Comparison of ENCODE assay signal across 9 mouse cellular contexts in genomic region chr2:146633329-146634070, GRCm38 (mm10).
DNase-seq lines count a peak whose midpoint lies in the region; ATAC-seq and TF ChIP-seq lines count a peak whose summit lies in the region.
"Had no signal": no experiment of that assay in that cellular context is flagged by ENCODE, and none has a peak within 500 bp of the region (broad histone marks: within the 10 kb centered on the region; RNA-seq: fewer than 3 reads in every experiment).

No protein-coding gene starts in this region.

- WGBS in liver, embryonic 12.5 days (ENCODE audit: insufficient replicate concordance) = 43% methylated on average over 16 of the region's 16 CpGs
- WGBS in intestine, postnatal 0 days = 49% methylated on average over 16 of the region's 16 CpGs
- 50% methylated on average over 16 of the region's 16 CpGs for WGBS in midbrain, embryonic 13.5 days

- H3K36me3 ChIP-seq in liver, embryonic 12.5 days = no peaks in the 10 kb centered on the region
- H3K36me3 ChIP-seq in intestine, postnatal 0 days (ENCODE audit: control insufficient read depth, insufficient read depth) = no peaks in the 10 kb centered on the region
- H3K36me3 ChIP-seq in midbrain, embryonic 13.5 days = no peaks in the 10 kb centered on the region
- H3K36me3 ChIP-seq in splenic B cell, adult 2 months (ENCODE audit: control insufficient read depth, insufficient read depth, low read length, poor library complexity, severe bottlenecking) = no peaks in the 10 kb centered on the region

- no peak overlapping the region for H3K27ac ChIP-seq in liver, embryonic 12.5 days
- no peak overlapping the region for H3K27ac ChIP-seq in intestine, postnatal 0 days (ENCODE audit: low read depth, low read length)
- no peak overlapping the region for H3K27ac ChIP-seq in midbrain, embryonic 13.5 days

- no peak overlapping the region for H3K4me3 ChIP-seq in liver, embryonic 12.5 days
- no peak overlapping the region for H3K4me3 ChIP-seq in intestine, postnatal 0 days (ENCODE audit: low read depth, low read length)
- no peak overlapping the region for H3K4me3 ChIP-seq in midbrain, embryonic 13.5 days (replicated peaks)
- H3K4me3 ChIP-seq: myocyte had no signal

- no peak for ATAC-seq in liver, embryonic 12.5 days
- ATAC-seq in intestine, postnatal 0 days = peak; percentile 53; the same call in 1 of the 2 replicates
- ATAC-seq in midbrain, embryonic 13.5 days = peak; percentile 75

- no peaks in the 10 kb centered on the region for H3K4me1 ChIP-seq in liver, embryonic 12.5 days
- H3K4me1 ChIP-seq in intestine, postnatal 0 days (replicated peaks; ENCODE audit: control insufficient read depth, insufficient read depth, low read length) = no peaks in the 10 kb centered on the region
- no peaks in the 10 kb centered on the region for H3K4me1 ChIP-seq in midbrain, embryonic 13.5 days (replicated peaks)

- no peaks in the 10 kb centered on the region for H3K9me3 ChIP-seq in liver, embryonic 12.5 days (replicated peaks)
- no peaks in the 10 kb centered on the region for H3K9me3 ChIP-seq in intestine, postnatal 0 days (ENCODE audit: control insufficient read depth)
- no peaks in the 10 kb centered on the region for H3K9me3 ChIP-seq in midbrain, embryonic 13.5 days

- no peak overlapping the region for H3K4me2 ChIP-seq in liver, embryonic 12.5 days
- H3K4me2 ChIP-seq in intestine, postnatal 0 days (replicated peaks; ENCODE audit: low read depth) = no peak overlapping the region
- no peak overlapping the region for H3K4me2 ChIP-seq in midbrain, embryonic 13.5 days (replicated peaks)

- no peak overlapping the region for H3K9ac ChIP-seq in liver, embryonic 12.5 days
- H3K9ac ChIP-seq in intestine, postnatal 0 days (ENCODE audit: low read depth, low read length) = no peak overlapping the region
- H3K9ac ChIP-seq in midbrain, embryonic 13.5 days (replicated peaks) = no peak overlapping the region

- peak; percentile 85 for TF ChIP-seq CTCF in intestine, postnatal 0 days (IDR thresholded peaks at IDR 0.05; ENCODE audit: low read depth)

- peaks cover 18% of the 10 kb centered on the region; the same call in 1 of the 2 replicates for H3K27me3 ChIP-seq in liver, embryonic 12.5 days (replicated peaks)
- H3K27me3 ChIP-seq in intestine, postnatal 0 days (replicated peaks; ENCODE audit: control insufficient read depth, insufficient read depth, low read length) = no peaks in the 10 kb centered on the region
- peaks cover 89% of the 10 kb centered on the region for H3K27me3 ChIP-seq in midbrain, embryonic 13.5 days
- no peaks in the 10 kb centered on the region for H3K27me3 ChIP-seq in splenic B cell, adult 2 months (ENCODE audit: control insufficient read depth, insufficient read depth, low read length, poor library complexity, severe bottlenecking)

- intact Hi-C loops in left cerebral cortex, postnatal 25 days (cut with DNase I) = loop anchor here (1.0 to 10.0 kb wide), 3 partner anchors 221 to 544 kb away; partner anchors contain the start of gene Kiz

- peak; percentile 59 for DNase-seq in liver
- peak; percentile 49 for DNase-seq in cerebellum, adult 9-10 months
- peak; percentile 23 to 62 for DNase-seq in frontal cortex, postnatal 10 days (ENCODE audit: low spot score in 2 of 2)
- peak; percentile 71 to 73 for DNase-seq in left cerebral cortex, postnatal 25 days (ENCODE audit: low spot score in 2 of 2)
- DNase-seq in splenic B cell, adult 2 months (ENCODE audit: low read depth, low spot score) = peak; percentile 68
